10 mouse cellular contexts compared by ENCODE assay signal in the genomic region with DNA sequence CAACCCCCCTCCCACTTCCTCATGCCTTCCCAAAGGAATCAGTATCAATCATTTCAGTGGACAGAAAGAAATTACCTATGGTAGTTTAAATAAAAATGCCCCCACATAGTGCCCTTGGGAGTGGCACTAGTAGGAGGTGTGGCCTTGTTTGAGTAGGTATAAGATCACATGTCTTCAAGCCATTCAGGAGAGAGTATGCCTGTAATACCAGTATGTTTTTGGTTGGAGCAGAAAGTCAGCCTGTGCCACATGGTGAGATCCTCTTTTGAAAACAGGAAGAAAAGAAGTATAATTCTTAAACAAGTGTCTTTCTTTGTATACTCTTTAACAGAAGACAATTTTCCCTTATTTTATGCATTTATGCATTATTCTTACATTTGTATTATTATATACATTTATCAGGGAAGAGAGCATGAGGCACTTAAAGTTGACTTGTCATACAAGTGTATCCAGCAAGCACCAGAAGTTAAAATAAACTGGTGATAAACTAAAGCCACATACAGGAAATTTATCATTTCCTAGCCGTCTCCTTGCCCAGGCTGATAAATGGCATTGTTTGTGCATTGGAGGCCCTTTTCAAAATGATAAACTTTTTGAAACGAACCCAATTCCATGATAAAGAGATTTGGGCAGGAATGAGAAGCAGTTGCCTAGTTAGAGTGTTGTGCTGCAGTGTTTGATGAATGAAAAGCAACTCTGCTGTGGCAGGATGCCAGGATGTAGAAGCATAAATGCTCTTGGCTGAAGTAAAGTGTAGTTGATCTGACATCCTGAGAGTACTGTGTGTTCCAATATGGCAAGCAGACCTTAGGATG.
DNase-seq lines count a peak whose midpoint lies in the region; ATAC-seq and TF ChIP-seq lines count a peak whose summit lies in the region.
"Had no signal": no experiment of that assay in that cellular context is flagged by ENCODE, and none has a peak within 500 bp of the region (broad histone marks: within the 10 kb centered on the region; RNA-seq: fewer than 3 reads in every experiment).

No protein-coding gene starts in this region.

- peak; percentile 87 for ATAC-seq in lung, postnatal 0 days

- no peaks in the 10 kb centered on the region for H3K27me3 ChIP-seq in lung, postnatal 0 days (replicated peaks; ENCODE audit: insufficient read depth, low read length)

- 20% methylated on average over 2 of the region's 2 CpGs for WGBS in lung, postnatal 0 days

- no peaks in the 10 kb centered on the region for H3K9me3 ChIP-seq in lung, postnatal 0 days (ENCODE audit: low read length)

- TF ChIP-seq EP300 in lung, postnatal 0 days (IDR thresholded peaks at IDR 0.05) = peak; percentile 85

- no peak for TF ChIP-seq CTCF in lung, postnatal 0 days (IDR thresholded peaks at IDR 0.05)

- no peak overlapping the region for H3K9ac ChIP-seq in lung, postnatal 0 days (replicated peaks; ENCODE audit: low read depth)

- no peak overlapping the region for H3K4me3 ChIP-seq in lung, postnatal 0 days (ENCODE audit: low read depth, low read length)

- H3K36me3 ChIP-seq in lung, postnatal 0 days (ENCODE audit: insufficient read depth, low read length) = no peaks in the 10 kb centered on the region

- no peak overlapping the region for H3K27ac ChIP-seq in lung, postnatal 0 days (ENCODE audit: low read length)

- H3K4me1 ChIP-seq in lung, postnatal 0 days (ENCODE audit: insufficient read depth, low read depth, low read length) = no peaks in the 10 kb centered on the region

- peak; percentile 16 to 23 for DNase-seq in cerebellum, postnatal 10 days
- DNase-seq in cerebellum, adult 11 months = no peak
- DNase-seq in layer of hippocampus, postnatal 10 days (ENCODE audit: low spot score in 2 of 2) = peak; percentile 6 to 16
- no peak for DNase-seq in layer of hippocampus, adult 9-10 months (ENCODE audit: low spot score)
- DNase-seq in c-Kit-positive CD71-positive TER-119-negative erythroid progenitor cells, embryonic 14.5 days (ENCODE audit: low read depth) = peak; percentile 6
- peak; percentile 59 for DNase-seq in lung, postnatal 0 days (ENCODE audit: low spot score)
- no peak for DNase-seq in ovary, postnatal 10 days (ENCODE audit: low spot score)
- no peak for DNase-seq in spleen, adult 18-20 months
- DNase-seq: embryo, embryonic 11 days; gastrocnemius, postnatal 36 days had no signal

- no peak overlapping the region for H3K4me2 ChIP-seq in lung, postnatal 0 days (replicated peaks; ENCODE audit: low read depth, low read length)

Comparison
In these comparisons a context has a peak if more than half of its experiments do, and no peak if none do; other contexts are left out.
1. DNase-seq: peak in cerebellum, postnatal 10 days (2 of 2), layer of hippocampus, postnatal 10 days (2 of 2), c-Kit-positive CD71-positive TER-119-negative erythroid progenitor cells, embryonic 14.5 days (single experiment) and lung, postnatal 0 days (single experiment); none in cerebellum, adult 11 months (single experiment), layer of hippocampus, adult 9-10 months (single experiment), ovary, postnatal 10 days (single experiment) and spleen, adult 18-20 months (0 of 2).